11 mouse cellular contexts compared by ENCODE assay signal in the genomic region with DNA sequence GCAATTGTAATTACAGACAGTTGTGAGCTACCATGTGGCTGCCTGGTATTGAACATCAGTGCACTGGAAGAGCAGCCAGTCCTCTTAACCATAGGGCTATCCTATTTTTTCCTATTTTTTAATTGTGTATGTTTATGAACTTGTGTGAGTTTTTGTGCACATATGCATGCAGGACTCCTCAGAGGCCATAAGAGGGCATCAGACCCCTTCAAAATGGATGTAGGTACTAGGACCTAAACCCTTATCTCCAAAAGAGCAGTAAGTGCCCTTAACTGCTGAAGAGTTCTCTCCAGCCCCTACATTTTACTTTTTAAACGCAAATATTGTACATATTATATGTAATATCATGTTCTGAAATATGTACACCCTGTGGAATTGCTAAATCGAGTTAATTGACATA. TPM values are rescaled to one million over a fixed set of nuclear protein-coding genes. Genes with fewer than 3 reads are reported as not detected.
DNase-seq lines count a peak whose midpoint lies in the region; TF ChIP-seq lines count a peak whose summit lies in the region.
"Had no signal": no experiment of that assay in that cellular context is flagged by ENCODE, and none has a peak within 500 bp of the region (broad histone marks: within the 10 kb centered on the region; RNA-seq: fewer than 3 reads in every experiment).

No protein-coding gene starts in this region.

- H3K27ac ChIP-seq in left cerebral cortex, adult 2 months = no peak overlapping the region
- H3K27ac ChIP-seq: embryonic facial prominence, embryonic 13.5 days; liver, embryonic 13.5 days had no signal

- intact Hi-C loops in left cerebral cortex, adult 2 months (cut with DNase I) = loop anchor here (2.0 kb wide), 2 partner anchors 137 to 261 kb away; no protein-coding TSS in a partner anchor

- peak; percentile 4 for DNase-seq in adrenal gland, postnatal 10 days
- DNase-seq in adrenal gland, adult 8-10 months = no peak
- no peak for DNase-seq in left cerebral cortex, adult 2 months (ENCODE audit: extremely low spot score in 1 of 2, low spot score in 2 of 2)
- no peak for DNase-seq in left cerebral cortex, adult 11 months (ENCODE audit: low spot score)
- peak; percentile 60 for DNase-seq in adipocyte (ENCODE audit: low spot score)
- DNase-seq in induced T-regulatory cell, adult 2 months (ENCODE audit: low read depth) = peak; percentile 38
- DNase-seq in layer of hippocampus, adult 9-10 months (ENCODE audit: low spot score) = no peak
- DNase-seq in gastrocnemius, postnatal 25 days = no peak
- DNase-seq: heart, postnatal 4 days; liver, embryonic 13.5 days had no signal

- TF ChIP-seq CTCF in left cerebral cortex, adult 2 months (IDR thresholded peaks at IDR 0.05) = peak; percentile 56

- H3K4me3 ChIP-seq in left cerebral cortex, adult 2 months = no peak overlapping the region
- H3K4me3 ChIP-seq: embryonic facial prominence, embryonic 13.5 days; liver, embryonic 13.5 days had no signal

RNA-seq across cellular contexts. Expression of a gene that starts 11.1 kb away (rescaled TPM):
- total RNA-seq in adrenal gland, postnatal 10 days (2021) = not detected
- not detected for total RNA-seq in adrenal gland, adult 8-10 months (2022)
- not detected for total RNA-seq in left cerebral cortex, adult 2 months (2021)
- not detected for total RNA-seq in gastrocnemius, postnatal 25 days (2021)
- total RNA-seq: heart, postnatal 4 days had no signal

RNA-seq across cellular contexts. Expression of a gene that starts 11.3 kb away (rescaled TPM):
- not detected for total RNA-seq in adrenal gland, postnatal 10 days (2021)
- total RNA-seq in adrenal gland, adult 8-10 months (2022) = not detected
- under 1 TPM in 1 of 2 experiments, not detected in 1; 0.30 TPM for total RNA-seq in left cerebral cortex, adult 2 months (2021)
- total RNA-seq in gastrocnemius, postnatal 25 days (2021) = not detected
- total RNA-seq: heart, postnatal 4 days had no signal

RNA-seq across cellular contexts. Expression of a gene that starts 43.7 kb away (rescaled TPM):
- total RNA-seq in adrenal gland, postnatal 10 days (2021) = 10 to 100 TPM in 1 of 2 experiments, 1 to 10 TPM in 1; 8.4 to 11.8 TPM
- 10 to 100 TPM in 1 of 4 experiments, 1 to 10 TPM in 3; 4.4 to 11.5 (median 5.7) TPM for total RNA-seq in adrenal gland, adult 8-10 months (2022)
- total RNA-seq in left cerebral cortex, adult 2 months (2021) = 10 to 100 TPM; 37.0 to 38.0 TPM
- total RNA-seq in gastrocnemius, postnatal 25 days (2021) = 1 to 10 TPM; 2.0 to 3.6 TPM

Comparison
In these comparisons a context has a peak if more than half of its experiments do, and no peak if none do; other contexts are left out.
1. DNase-seq: peak in adrenal gland, postnatal 10 days (single experiment), adipocyte (single experiment) and induced T-regulatory cell, adult 2 months (single experiment); none in adrenal gland, adult 8-10 months (single experiment), left cerebral cortex, adult 2 months (0 of 2), left cerebral cortex, adult 11 months (single experiment), layer of hippocampus, adult 9-10 months (single experiment) and gastrocnemius, postnatal 25 days (single experiment).